Mouse (Mus musculus) heart, postnatal 0 days (tissue): ENCODE measurements around the gene Rfxank.

ENCODE experiments used
- CTCF ChIP-seq: IDR thresholded peaks from 2 replicates; pipeline ENCODE4 v1.5.1; 2016; ENCODE audit warnings: antibody characterized with exemption, control low read depth, low read depth
- EP300 ChIP-seq: IDR thresholded peaks from 2 replicates; pipeline ENCODE4 v1.6.1; 2016; ENCODE audit warnings: antibody characterized with exemption, low read depth

DNA sequence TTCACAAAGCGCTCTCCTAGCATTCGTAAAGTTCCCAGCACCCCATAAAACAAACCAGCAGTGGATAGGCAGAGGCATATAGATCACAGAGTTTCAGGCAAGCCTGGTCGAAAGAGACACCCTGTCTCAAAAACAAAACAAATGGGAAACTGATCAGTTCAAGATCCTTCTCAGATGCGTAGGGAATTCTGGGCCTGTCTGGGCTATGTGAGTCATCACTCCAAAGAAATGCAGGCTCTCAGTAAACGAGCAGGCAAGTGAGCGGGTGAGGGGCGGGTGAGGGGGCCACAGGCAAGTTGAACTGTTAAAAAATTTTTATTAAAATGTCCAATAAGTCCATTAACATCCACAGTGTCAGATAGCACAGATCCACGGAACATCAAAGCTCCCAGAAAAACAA lies 46.2 kb downstream of the Rfxank start:
- TF ChIP-seq EP300 (no peak), CTCF (no peak)
